Mouse (Mus musculus) liver, embryonic 15.5 days (tissue): ENCODE measurements around the gene Tedc1. TPM values are rescaled to one million over a fixed set of nuclear protein-coding genes. Genes with fewer than 3 reads are reported as not detected.

Experiments
- ATAC-seq: fragments of 200-750 bp; cut with Nextera tagmentation; 2 replicates; pipeline ENCODE4 v1.8.0; 2017; ENCODE audit warnings: moderate number of reproducible peaks, mild to moderate bottlenecking, moderate library complexity; ENCODE audit not compliant: insufficient read depth
- H3K27ac ChIP-seq: fragments of 300-500 bp; sonication (generic); replicated peaks from 2 replicates; pipeline ENCODE4 v1.5.1; 2015; ENCODE audit warnings: mild to moderate bottlenecking, inconsistent platforms
- H3K27me3 ChIP-seq: fragments of 300-500 bp; sonication (generic); 2 replicates; pipeline ENCODE4 v1.6.1; 2015; ENCODE audit warnings: mild to moderate bottlenecking, inconsistent platforms
- H3K36me3 ChIP-seq: fragments of 300-500 bp; sonication (generic); replicated peaks from 2 replicates; pipeline ENCODE4 v1.6.1; 2015; ENCODE audit warnings: moderate library complexity, mild to moderate bottlenecking, inconsistent platforms
- H3K4me1 ChIP-seq: fragments of 300-500 bp; sonication (generic); replicated peaks from 2 replicates; pipeline ENCODE4 v1.6.1; 2015; ENCODE audit warnings: inconsistent platforms
- H3K4me2 ChIP-seq: fragments of 300-500 bp; sonication (generic); 2 replicates; pipeline ENCODE4 v1.6.1; 2015; ENCODE audit warnings: moderate library complexity, mild to moderate bottlenecking, inconsistent platforms
- H3K4me3 ChIP-seq: fragments of 300-500 bp; sonication (generic); replicated peaks from 2 replicates; pipeline ENCODE4 v1.5.1; 2015; ENCODE audit warnings: mild to moderate bottlenecking, inconsistent platforms
- H3K9ac ChIP-seq: fragments of 300-500 bp; sonication (generic); 2 replicates; pipeline ENCODE4 v1.6.1; 2015; ENCODE audit warnings: moderate library complexity, mild to moderate bottlenecking, inconsistent platforms
- H3K9me3 ChIP-seq: fragments of 300-500 bp; sonication (generic); replicated peaks from 2 replicates; pipeline ENCODE4 v1.6.1; 2016; ENCODE audit warnings: inconsistent platforms
- WGBS: fragments of 180-500 bp; shearing (Covaris S2); methylation state at CpG from one replicate; pipeline ENCODE4 v1.1.7; 2015; ENCODE audit warnings: mixed read lengths; ENCODE audit not compliant: insufficient replicate concordance; 5-methylcytosine and 5-hydroxymethylcytosine counted together
- polyA plus RNA-seq: library from polyadenylated mRNA; unstranded; fragments of >200 nt; fragmentation: Nextera tagmentation; extraction: Ambion mirVana; gene quantifications from 2 replicates; pipeline ENCODE4 v1.2.1, GENCODE M21; 2015

The Tedc1 gene
- polyA plus RNA-seq, 1 experiment from 2014 or later, result 11.3 TPM

DNA sequence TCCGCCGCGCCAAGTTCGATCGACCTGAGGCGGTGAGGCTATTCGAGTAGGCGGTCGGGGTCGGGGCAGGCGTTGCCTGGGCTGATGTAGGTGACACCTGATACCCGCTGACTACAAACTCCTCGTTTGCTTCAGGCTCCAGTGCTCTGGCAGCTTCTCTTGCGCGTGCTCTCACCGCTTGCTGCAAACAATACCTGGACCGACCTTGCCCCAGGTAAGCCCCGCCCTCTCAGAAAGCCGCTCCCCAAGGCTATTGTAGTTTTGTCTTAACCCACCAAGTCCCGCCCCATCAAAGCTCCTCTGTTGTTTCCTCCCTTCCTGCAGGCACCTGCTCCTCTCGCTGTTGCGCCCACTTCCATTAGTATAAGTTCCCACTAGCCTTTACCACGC lies 314 bp downstream of the Tedc1 start:
- WGBS, result 1% methylated on average over 23 of the region's 23 CpGs
- Histone ChIP-seq H3K4me3 (peak overlapping the region; percentile 82), H3K27me3 (peaks cover 28% of the 10 kb centered on the region), H3K27ac (peak overlapping the region; percentile 76), H3K36me3 (peaks cover 9% of the 10 kb centered on the region; the same call in 1 of the 2 replicates), H3K4me2 (peak overlapping the region; percentile 95), H3K9me3 (no peaks in the 10 kb centered on the region), H3K9ac (peak overlapping the region; percentile 81), H3K4me1 (peaks cover 44% of the 10 kb centered on the region)
- ATAC-seq, result peak; percentile 16; the same call in 1 of the 2 replicates

GRCm38 (mm10) chr12:113157002-113157401 lies 781 bp downstream of the Tedc1 start:
- H3K9me3 ChIP-seq, result no peaks in the 10 kb centered on the region
- 46% methylated on average over 8 of the region's 8 CpGs for WGBS

GRCm38 (mm10) chr12:113157521-113157920 lies 1.3 kb downstream of the Tedc1 start:
- 89% methylated on average over 8 of the region's 8 CpGs for WGBS
- H3K27ac ChIP-seq, result no peak overlapping the region
- H3K36me3 ChIP-seq, result peaks cover 9% of the 10 kb centered on the region; the same call in 1 of the 2 replicates
- H3K4me1 ChIP-seq, result peaks cover 34% of the 10 kb centered on the region
- peak overlapping the region; percentile 82 for H3K4me3 ChIP-seq
- peaks cover 18% of the 10 kb centered on the region for H3K27me3 ChIP-seq
- H3K9me3 ChIP-seq, result no peaks in the 10 kb centered on the region
- peak overlapping the region; percentile 95 for H3K4me2 ChIP-seq
- peak overlapping the region; percentile 81 for H3K9ac ChIP-seq
- no peak for ATAC-seq

More at GRCm38 (mm10) chr12:113157002-113157401, 781 bp downstream of the Tedc1 start:
- H3K36me3 ChIP-seq, result peaks cover 9% of the 10 kb centered on the region; the same call in 1 of the 2 replicates
- peaks cover 23% of the 10 kb centered on the region for H3K27me3 ChIP-seq
- H3K27ac ChIP-seq, result no peak overlapping the region
- H3K4me3 ChIP-seq, result peak overlapping the region; percentile 82
- H3K4me1 ChIP-seq, result peaks cover 39% of the 10 kb centered on the region
- H3K4me2 ChIP-seq, result peak overlapping the region; percentile 95
- peak overlapping the region; percentile 81 for H3K9ac ChIP-seq
- no peak for ATAC-seq

DNA sequence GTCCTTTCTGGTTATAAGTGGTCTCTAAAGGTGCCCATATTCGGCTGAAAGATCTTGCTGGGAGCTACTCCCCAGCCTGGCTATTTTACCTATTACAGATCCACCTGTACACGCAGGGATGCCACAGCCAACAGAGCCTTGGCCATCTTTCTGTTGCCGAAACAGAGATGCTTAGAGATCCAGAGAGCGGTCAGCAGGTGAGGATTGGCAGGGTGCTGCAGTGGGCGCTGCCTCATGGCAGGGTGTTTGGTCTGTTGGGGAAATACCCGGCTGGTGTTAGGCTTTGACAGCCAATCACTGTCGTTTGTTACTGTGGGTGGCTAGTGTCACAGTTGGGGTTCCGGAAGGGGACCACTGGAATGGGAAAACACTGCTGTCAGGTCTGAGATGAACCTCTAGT lies 1.8 kb downstream of the Tedc1 start:
- no peak overlapping the region for H3K4me2 ChIP-seq
- H3K27me3 ChIP-seq, result peaks cover 14% of the 10 kb centered on the region
- H3K9ac ChIP-seq, result no peak overlapping the region
- WGBS, result 85% methylated on average over 8 of the region's 8 CpGs
- no peak overlapping the region for H3K27ac ChIP-seq
- peaks cover 30% of the 10 kb centered on the region for H3K4me1 ChIP-seq
- no peak for ATAC-seq
- H3K4me3 ChIP-seq, result no peak overlapping the region; the same call in 1 of the 2 replicates
- H3K36me3 ChIP-seq, result peaks cover 13% of the 10 kb centered on the region
- H3K9me3 ChIP-seq, result no peaks in the 10 kb centered on the region

DNA sequence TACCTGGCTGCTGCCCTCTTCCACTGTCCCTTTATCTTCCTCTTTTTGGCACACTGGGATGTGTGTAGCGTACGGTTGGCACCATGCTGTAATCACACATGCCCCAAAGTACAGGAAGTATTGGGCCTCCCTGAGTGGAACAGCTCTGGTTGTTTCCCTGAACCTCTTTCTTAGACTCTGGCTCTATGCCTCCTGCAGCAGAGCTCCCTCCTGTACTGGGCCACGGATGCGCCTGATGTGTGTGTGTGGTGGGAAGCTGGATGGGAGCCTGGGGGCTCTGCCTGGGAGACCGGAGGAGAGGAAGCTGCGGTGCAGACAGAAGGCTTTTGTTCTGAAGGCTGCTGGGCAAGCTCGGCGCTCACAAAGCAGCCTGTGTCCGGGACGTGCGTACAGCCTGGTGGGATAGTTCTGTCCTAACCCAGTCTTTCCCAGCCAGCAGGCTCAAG lies 7.4 kb downstream of the Tedc1 start:
- peaks cover 26% of the 10 kb centered on the region for H3K36me3 ChIP-seq
- WGBS, result 76% methylated on average over 11 of the region's 11 CpGs
- no peak overlapping the region for H3K4me2 ChIP-seq
- no peak for ATAC-seq
- H3K9me3 ChIP-seq, result no peaks in the 10 kb centered on the region
- H3K4me3 ChIP-seq, result no peak overlapping the region
- no peak overlapping the region for H3K27ac ChIP-seq
- no peaks in the 10 kb centered on the region for H3K27me3 ChIP-seq
- H3K4me1 ChIP-seq, result 0 out of 2 replicates have a peak, but pooled peaks cover 10% of the 10 kb centered on the region
- H3K9ac ChIP-seq, result no peak overlapping the region

- Histone ChIP-seq H3K27ac (no peak overlapping the region), H3K9ac (no peak overlapping the region), H3K9me3 (no peaks in the 10 kb centered on the region), H3K4me2 (no peak overlapping the region), H3K36me3 (peaks cover 12% of the 10 kb centered on the region), H3K4me1 (0 out of 2 replicates have a peak, but pooled peaks cover 10% of the 10 kb centered on the region), H3K27me3 (no peaks in the 10 kb centered on the region), H3K4me3 (no peak overlapping the region)
- WGBS, result 16% methylated on average over 9 of the region's 9 CpGs
- ATAC-seq, result peak; percentile 40
Observed at GRCm38 (mm10) chr12:113168031-113168536, 11.9 kb downstream of the Tedc1 start.

DNA sequence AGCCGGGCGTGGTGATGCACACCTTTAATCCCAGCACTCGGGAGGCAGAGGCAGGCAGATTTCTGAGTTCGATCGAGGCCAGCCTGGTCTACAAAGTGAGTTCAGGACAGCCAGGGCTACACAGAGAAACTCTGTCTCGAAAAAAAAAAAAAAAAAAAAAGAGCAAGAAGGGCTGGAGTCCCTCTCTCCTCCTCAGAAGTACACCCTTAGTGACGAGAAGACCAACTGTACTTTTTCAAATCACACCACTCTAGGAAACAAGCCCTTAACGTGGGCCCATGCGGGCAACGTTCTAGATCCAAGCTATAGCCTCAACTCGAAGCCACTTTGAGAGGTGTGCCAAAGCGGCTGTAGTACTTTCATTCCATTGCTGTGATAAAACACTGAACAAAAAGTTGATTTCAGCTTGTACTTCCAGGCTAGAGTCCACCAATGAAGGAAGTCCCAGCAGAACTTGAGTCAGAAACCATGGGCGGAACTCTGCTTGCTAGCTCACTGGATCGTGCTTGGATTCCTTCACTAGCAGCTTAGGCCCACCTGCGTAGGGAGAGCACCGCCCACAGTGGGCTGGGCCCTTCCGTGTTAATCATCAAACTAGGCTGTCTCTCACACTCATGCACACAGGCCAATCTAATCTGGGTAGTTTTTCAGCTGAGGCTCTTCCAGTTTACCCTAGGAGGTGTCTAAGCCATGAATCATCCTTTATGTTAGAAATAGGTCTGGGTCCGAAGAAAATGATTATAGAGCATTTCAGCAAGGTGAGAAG lies 20.9 kb downstream of the Tedc1 start:
- no peak for ATAC-seq
- WGBS, result 65% methylated on average over 18 of the region's 18 CpGs
- Histone ChIP-seq H3K4me3 (no peak overlapping the region), H3K9me3 (no peaks in the 10 kb centered on the region), H3K36me3 (no peaks in the 10 kb centered on the region), H3K4me2 (no peak overlapping the region), H3K4me1 (no peaks in the 10 kb centered on the region), H3K27ac (no peak overlapping the region), H3K9ac (no peak overlapping the region), H3K27me3 (no peaks in the 10 kb centered on the region; the same call in 1 of the 2 replicates)

DNA sequence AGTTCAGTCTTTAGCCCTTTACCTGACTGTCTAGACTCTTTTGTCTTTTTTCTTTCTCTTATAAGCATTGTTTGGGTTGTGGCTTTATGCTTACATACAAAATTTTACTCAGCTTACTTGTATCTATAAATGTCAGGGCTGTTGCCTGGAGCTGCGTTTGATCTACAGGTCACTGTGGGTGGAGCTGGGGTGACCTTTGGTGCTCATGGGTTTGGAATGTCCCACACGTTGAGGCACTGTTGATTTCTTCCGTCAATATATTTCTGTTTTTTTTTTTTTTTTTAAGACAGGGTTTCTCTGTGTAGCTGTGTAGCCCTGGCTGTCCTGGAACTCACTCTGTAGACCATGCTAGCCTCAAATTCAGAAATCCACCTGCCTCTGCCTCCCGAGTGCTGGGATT lies 24.8 kb downstream of the Tedc1 start:
- no peak overlapping the region for H3K27ac ChIP-seq
- no peak overlapping the region for H3K4me2 ChIP-seq
- WGBS, result 59% methylated on average over 4 of the region's 4 CpGs
- no peaks in the 10 kb centered on the region for H3K9me3 ChIP-seq
- no peak overlapping the region for H3K4me3 ChIP-seq
- ATAC-seq, result no peak
- H3K36me3 ChIP-seq, result no peaks in the 10 kb centered on the region
- no peak overlapping the region for H3K9ac ChIP-seq
- H3K27me3 ChIP-seq, result peaks cover 24% of the 10 kb centered on the region
- peaks cover 6% of the 10 kb centered on the region; the same call in 1 of the 2 replicates for H3K4me1 ChIP-seq

- 53% methylated on average over 5 of the region's 5 CpGs for WGBS
- Histone ChIP-seq H3K9me3 (no peaks in the 10 kb centered on the region), H3K27me3 (peaks cover 50% of the 10 kb centered on the region), H3K4me3 (no peak overlapping the region), H3K4me2 (no peak overlapping the region), H3K27ac (no peak overlapping the region), H3K4me1 (peaks cover 19% of the 10 kb centered on the region), H3K36me3 (no peaks in the 10 kb centered on the region), H3K9ac (no peak overlapping the region)
- ATAC-seq, result no peak
Observed at GRCm38 (mm10) chr12:113184945-113185344, 28.7 kb downstream of the Tedc1 start.

DNA sequence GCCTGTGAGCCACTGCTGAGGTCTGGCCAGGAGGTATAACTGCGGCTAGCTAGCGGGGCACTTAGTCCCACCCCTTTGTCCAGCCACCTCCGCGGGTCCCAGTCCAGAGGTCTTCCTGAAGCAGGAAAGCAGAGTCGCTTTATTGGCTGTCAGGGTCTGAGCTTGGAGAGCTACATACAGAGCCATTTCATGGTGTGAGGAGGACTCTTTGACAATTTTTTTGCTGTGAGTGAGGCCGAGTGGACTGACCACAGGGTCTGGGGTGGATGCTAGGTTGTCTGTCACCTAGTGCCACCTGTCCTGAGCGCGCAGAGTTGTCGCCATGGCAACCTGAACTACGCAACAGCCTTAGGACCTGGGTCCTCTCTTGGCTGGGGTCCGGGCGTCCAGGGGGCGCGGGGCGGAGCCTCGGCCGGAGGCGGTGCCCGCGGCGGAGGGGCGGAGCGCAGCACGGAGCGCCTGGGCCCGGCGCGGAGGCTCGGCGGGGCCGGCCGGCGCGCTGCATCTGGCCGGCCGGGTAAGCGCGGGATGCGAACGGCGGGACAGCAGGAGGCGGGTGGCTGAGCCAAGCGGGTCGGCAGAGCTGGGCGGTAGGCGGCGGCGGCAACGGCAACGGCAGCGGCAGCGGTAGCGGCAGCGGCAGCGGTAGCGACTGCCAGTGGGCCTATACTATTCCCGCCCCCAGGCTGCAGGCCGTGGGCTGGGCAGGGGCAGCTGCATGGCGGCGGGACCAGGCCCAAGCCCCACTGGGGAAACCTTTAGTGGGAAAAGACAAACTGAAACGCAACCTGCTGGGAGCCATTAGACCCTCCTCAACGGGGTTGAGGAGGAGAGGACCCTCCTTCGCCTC lies 29.4 kb downstream of the Tedc1 start, which contains the start of gene Tmem121:
Gene Tmem121, plus strand, starts transcription at position 489 of the 850 bp plus-strand sequence.
- Histone ChIP-seq H3K27me3 (peaks cover 50% of the 10 kb centered on the region), H3K9ac (no peak within 1 kb of the TSS)
- 3% methylated on average over 63 of the region's 63 CpGs for WGBS

More for the DNA sequence above, 29.4 kb downstream of the Tedc1 start, which contains the start of gene Tmem121:
- Histone ChIP-seq H3K9me3 (no peaks in the 10 kb centered on the region), H3K4me3 (peak within 1 kb of the TSS; percentile 39), H3K36me3 (no peaks in the 10 kb centered on the region), H3K27ac (no peak within 1 kb of the TSS), H3K4me2 (peak within 1 kb of the TSS; percentile 64), H3K4me1 (peaks cover 19% of the 10 kb centered on the region)
- no peak for ATAC-seq
